Mouse (Mus musculus) gastrocnemius, postnatal 36 days (tissue): ENCODE results near the gene Pou3f4. TPM values are rescaled to one million over a fixed set of nuclear protein-coding genes. Genes with fewer than 3 reads are reported as not detected.
"Not testable (repeated sequence)": the region's sequence is repeated elsewhere in the genome, so short reads cannot be mapped to it uniquely, and the experiment has no call there.

Source experiments
- DNase-seq, 2 experiments: peaks; one replicate each; pipeline ENCODE4 v3.0.0; 2022
- intact Hi-C: fragments of 180-260 bp; cut with DNase I; formaldehyde crosslinking; loops from one replicate; pipeline ENCODE4 v1.15.1; 2025
- long read RNA-seq, 2 experiments: library from polyadenylated mRNA; stranded (forward); transcript quantifications; one replicate each; pipeline ENCODE4 v2.0.0; 2021
- total RNA-seq, 2 experiments: library from RNA; stranded (reverse); gene quantifications; 2 replicates each; pipeline ENCODE4 v1.2.3; 2021

Gene Pou3f4
- total RNA-seq: not detected
- long read RNA-seq, experiment 1: 0 reads
- long read RNA-seq, experiment 2: 0 reads

GRCm38 (mm10) chrX:110814151-110814571, at the start of gene Pou3f4:
TSS of gene Pou3f4 (plus strand) at chrX:110814280.
- no peak for DNase-seq
- intact Hi-C loops: no loop called here

- DNase-seq: no peak
- intact Hi-C loops: loop anchor here (2.0 kb wide), 1 partner anchor 13 kb away; no protein-coding TSS in a partner anchor
Observed at GRCm38 (mm10) chrX:110765939-110766338, 48.1 kb upstream of the Pou3f4 start.

- intact Hi-C loops, DNase-seq: not testable (repeated sequence)
Observed at GRCm38 (mm10) chrX:110774807-110775206, 39.3 kb upstream of the Pou3f4 start.

- DNase-seq: no peak
- intact Hi-C loops: no loop called here
Observed at GRCm38 (mm10) chrX:110802502-110802901, 11.6 kb upstream of the Pou3f4 start.

- intact Hi-C loops: no loop called here
- DNase-seq: no peak
Observed at GRCm38 (mm10) chrX:110810001-110810578, 4.0 kb upstream of the Pou3f4 start.

- intact Hi-C loops: no loop called here
- no peak for DNase-seq
Observed at GRCm38 (mm10) chrX:110810753-110811506, 3.1 kb upstream of the Pou3f4 start.

- intact Hi-C loops: no loop called here
Observed at GRCm38 (mm10) chrX:110812071-110812470, 2.0 kb upstream of the Pou3f4 start.

GRCm38 (mm10) chrX:110813401-110813800, 679 bp upstream of the Pou3f4 start:
- DNase-seq: no peak
- intact Hi-C loops: no loop called here

More at GRCm38 (mm10) chrX:110812071-110812470, 2.0 kb upstream of the Pou3f4 start:
- no peak for DNase-seq

- DNase-seq: no peak
- intact Hi-C loops: no loop called here
Observed at GRCm38 (mm10) chrX:110814592-110815548, 790 bp downstream of the Pou3f4 start.

GRCm38 (mm10) chrX:110815549-110815930, 1.5 kb downstream of the Pou3f4 start:
- DNase-seq: no peak
- intact Hi-C loops: no loop called here

- DNase-seq: no peak
- intact Hi-C loops: no loop called here
Observed at GRCm38 (mm10) chrX:110816609-110817008, 2.5 kb downstream of the Pou3f4 start.

- DNase-seq: no peak
- intact Hi-C loops: no loop called here
Observed at GRCm38 (mm10) chrX:110817211-110817610, 3.1 kb downstream of the Pou3f4 start.

GRCm38 (mm10) chrX:110837450-110837849, 23.4 kb downstream of the Pou3f4 start:
- intact Hi-C loops: no loop called here
- DNase-seq: no peak

- DNase-seq: no peak
- intact Hi-C loops: no loop called here
Observed at GRCm38 (mm10) chrX:110851300-110851699, 37.2 kb downstream of the Pou3f4 start.
